Mouse (Mus musculus): Measurements from ENCODE around the gene Pabpn1l. TPM values are rescaled to one million over a fixed set of nuclear protein-coding genes. Genes with fewer than 3 reads are reported as not detected.

The Pabpn1l gene
- not detected for total RNA-seq (2022)

DNA sequence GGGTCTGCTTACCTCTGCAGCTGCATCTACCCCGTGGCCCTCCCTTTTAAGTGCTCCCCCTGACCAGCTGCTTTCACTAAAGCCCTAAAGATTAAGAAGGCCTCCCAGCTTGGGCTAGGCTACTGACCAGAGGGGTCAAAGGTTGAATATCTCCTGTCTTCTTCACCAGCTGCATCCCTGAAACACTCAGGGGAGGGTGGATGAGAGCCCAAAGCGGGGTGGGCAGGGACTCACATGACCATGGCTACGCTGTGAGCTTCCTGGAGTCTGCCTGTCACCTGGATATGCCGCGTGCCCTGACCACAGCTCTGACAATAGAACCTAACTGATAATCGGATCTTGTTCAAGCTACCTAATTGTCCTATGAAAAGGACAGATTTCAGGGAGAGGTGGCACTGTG is at the start of gene Pabpn1l:
TSS of gene Pabpn1l (minus strand) at position 13 of the 400 bp plus-strand sequence.
- DNase-seq: no peak

DNA sequence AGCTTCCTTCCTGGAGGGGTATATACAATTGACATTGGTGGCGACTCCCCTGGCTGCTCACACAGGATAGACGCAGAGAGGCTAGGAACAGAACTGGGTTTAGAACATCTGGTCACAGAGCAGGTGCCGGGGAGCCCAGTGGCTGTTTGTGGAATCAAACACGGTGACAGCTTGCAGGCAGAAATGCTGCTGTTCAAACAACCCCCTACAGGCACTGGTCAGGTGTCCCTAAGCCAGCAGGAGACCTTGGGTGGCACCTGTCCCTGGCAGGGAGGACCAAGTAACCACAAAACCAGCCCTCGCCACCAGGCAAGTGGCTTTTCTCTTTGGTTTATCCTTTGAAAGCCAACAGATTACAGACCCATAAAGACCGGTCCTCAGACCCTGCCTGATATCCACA is 49.4 kb upstream of the Pabpn1l start:
- no peak for DNase-seq

DNA sequence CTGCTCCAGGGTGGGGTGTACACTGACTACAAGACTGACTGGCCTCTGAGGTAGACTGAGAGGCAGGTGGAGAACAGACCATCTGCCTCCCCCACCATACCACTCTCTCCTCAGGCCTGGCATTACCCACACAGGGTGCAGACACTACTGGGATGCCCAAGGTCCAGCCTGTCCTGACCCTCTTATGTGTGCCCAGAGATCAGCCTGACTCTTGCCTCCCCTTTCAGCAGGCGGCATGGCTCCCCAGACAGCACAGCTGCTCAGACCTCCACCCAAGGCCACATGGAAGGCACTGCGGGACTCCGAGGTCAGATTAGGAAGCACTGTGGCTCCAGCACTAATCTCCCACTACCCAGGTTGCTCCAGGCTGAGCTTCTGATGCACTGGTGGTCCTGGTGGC is 48.2 kb upstream of the Pabpn1l start:
- no peak for DNase-seq

DNA sequence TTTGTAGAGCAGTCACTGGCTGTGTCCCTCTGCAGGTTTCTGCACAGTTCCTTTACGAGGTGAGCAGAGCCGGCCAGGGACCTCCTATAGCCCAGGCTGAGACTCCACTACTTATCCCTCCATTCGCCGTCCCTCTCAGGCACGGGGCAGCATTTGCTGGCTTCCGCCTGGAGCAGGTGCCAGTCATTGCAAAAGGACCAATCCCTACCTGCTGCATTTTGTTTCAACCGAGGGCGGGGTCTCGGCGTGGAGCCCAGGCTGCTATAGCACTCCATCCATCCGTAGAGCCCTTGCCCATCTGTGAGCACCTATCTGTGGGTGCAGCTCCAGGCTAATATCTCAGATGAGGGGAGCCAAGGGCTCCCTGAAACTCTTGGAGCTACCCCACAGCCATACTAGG is 47.5 kb upstream of the Pabpn1l start:
- no peak for DNase-seq

DNA sequence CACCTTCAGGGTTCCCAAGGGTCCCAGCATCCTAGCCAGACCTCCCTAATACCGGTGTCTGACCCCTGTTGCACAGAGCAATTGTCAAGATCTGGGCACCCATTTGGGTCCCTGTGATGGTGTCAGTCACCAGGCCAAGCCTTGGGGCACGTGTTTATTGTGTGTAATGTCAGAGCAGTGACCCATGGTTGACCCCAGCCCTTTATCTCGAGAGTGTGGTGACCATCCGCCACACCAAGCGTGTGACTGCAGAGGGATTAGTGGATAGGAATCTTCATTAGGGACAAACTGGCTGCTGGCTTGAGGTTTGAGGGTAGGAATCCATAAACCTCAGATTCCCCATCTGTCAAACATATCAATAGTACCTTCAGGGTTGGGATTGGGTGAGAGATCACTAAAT is 46.8 kb upstream of the Pabpn1l start:
- no peak for DNase-seq

DNA sequence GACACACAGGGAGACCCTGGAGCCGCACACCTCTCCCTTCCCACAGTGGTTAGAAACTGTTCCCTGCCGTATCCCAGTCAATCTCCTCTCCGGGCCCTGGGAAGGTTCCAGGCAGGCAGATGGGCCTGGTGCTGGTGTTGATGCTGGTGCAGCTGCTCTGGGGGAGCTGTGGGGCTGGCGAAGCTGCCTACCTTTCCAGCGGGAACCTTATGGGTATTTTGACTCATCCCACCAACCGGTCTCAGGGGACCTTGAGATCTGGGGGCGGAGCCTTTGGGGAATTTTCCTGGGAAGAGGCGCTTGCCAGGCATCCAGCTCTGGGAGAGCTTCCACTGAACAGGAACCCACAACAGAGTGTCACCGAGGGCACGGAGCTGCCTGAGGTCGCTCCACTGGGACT is 45.3 kb upstream of the Pabpn1l start:
- DNase-seq: peak; percentile 42

DNA sequence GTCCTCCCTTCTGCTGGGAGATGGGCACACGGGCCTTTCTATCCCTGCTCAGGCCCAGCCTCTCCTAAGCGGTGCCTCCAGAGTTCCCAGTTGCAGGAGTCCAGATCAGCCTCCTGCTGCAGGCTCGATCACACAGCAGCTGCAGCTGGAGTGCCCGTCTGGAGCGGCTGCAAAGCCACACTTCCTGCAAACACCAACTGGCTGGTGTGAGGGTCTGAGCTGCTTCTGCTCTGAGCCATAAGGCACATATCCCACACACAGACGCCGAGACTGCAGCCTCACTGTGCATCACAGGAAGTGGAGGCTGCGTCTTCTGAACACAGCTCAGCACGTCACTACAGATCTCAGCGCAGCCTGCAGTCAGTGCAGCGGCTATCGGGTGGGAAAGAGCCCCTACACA is 44.3 kb upstream of the Pabpn1l start:
- DNase-seq: no peak

DNA sequence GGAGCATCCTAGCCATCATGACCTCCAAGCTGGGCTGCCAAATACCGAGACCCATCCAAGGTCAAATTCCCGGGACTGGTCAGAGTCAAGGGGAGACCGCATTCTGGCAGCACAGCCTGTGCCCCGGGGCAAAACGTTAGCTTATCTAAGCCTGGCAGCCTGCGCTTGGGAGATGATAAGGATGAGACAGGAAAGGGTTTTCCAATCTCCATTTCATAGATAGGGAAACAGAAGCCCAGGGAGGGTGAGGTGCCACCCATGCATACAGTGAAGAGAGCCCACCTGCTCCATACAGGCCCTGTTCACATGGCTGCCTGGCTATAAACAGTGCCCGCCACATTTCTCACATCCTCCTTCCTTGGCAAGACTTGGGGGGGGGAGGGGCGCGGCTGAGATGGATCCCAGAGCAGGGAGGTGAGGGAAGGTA is 43.8 kb upstream of the Pabpn1l start:
- peak; percentile 82 for DNase-seq

DNA sequence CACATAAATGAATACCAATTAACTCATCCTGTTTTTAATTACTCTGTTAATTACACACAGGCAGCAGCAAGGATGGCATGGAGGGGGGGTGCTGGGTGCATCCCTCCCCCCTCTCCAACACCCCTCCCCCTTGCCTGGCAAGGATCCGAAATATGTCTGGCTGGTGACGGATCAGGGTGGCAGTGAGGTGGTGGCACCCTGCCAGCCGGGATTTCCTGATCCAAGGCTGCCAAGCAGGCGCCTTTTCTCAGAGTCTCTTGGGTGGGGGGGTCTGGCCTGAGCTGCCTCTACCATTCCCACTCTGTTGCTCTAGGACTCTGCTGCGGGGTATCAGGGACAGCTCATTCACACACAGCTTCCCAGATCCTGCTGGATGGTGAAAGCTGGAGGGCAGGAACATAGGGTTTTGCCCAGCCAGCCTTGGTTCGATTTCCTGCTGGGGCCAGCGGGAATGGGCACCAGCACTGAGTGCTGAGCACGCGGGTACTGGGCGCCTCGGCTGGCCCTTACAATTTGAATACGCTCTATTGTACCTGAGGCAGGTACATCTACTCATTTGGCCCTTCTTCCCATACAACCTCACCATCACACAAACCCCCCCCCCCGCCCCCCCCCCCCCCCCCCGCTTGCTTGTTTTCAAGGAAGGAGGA is 43.3 kb upstream of the Pabpn1l start:
- DNase-seq: peak; percentile 67

DNA sequence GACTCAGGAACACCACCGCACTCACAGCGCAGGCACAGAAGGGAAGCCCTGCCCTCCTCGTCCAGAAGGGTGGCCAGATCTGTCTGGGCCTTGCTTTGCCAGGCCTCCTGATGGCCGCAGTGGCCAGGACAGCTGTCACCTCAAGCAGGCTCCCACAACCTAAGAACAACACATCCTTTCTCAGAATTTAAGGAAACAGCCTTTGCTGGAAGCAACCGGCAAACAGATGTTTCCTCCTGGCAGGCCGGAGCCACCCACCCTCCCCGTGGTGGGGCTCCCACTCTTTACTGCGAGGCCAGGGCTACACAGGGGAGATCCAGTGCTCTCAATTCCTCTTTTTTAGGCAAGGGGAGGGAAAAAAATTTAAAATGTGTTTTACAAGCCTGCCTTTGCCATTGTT is 42.7 kb upstream of the Pabpn1l start:
- DNase-seq: peak; percentile 43

DNA sequence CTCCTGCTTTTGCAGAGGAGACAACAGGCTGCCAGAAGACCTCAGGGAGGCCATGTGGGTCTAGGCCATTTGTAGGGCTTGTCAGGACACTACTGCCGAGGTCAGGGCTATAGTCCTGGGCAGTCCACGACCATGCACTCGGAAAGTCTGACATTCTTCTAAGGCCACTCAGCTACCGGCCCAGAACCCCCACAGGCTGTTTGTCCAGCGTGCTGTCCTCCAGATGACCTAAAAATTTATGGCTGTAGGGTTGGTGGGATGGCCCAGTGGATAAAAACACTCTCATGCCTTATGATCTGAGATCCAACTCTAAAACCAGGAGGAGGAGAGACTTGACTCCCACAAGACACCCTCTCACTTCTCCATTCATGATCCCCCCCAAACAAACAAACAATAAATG is 41.1 kb upstream of the Pabpn1l start:
- no peak for DNase-seq

DNA sequence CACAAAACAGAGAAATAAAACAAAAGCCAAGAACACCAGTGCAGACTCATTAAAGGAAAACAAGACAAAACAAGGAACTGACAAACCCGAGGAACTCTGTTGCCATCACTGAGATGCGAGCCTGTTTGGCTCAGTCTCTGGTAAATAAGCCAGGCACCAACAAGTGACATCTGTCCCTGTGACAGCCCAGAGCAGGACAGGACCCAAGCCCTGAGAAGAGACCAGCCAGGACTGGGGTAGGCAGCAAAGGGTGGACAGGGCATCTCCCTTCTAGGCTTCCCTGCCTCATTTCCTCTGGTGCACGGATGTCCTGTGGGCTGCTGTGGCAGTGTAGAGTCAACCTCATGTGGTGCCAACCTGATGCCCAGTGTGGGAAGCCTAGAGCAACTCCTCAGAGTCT is 40.6 kb upstream of the Pabpn1l start:
- no peak for DNase-seq

DNA sequence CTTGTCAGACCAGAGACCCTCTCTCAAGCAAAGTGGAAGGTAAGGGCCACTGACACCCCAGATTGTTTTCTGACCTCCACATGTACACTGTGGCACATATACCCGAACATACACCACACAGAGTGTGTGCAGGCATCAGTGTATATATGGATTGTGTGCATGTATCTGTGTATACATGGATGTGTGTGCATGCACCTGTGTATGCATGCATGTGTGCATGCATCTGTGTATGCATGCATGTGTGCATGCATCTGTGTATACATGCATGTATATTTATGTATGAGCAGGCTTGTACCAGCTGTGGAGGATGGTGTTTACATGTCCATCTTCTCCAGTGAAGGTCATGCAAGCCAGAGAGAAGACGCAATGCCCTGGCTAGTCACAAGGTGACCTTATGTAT is 39.4 kb upstream of the Pabpn1l start:
- DNase-seq: no peak

DNA sequence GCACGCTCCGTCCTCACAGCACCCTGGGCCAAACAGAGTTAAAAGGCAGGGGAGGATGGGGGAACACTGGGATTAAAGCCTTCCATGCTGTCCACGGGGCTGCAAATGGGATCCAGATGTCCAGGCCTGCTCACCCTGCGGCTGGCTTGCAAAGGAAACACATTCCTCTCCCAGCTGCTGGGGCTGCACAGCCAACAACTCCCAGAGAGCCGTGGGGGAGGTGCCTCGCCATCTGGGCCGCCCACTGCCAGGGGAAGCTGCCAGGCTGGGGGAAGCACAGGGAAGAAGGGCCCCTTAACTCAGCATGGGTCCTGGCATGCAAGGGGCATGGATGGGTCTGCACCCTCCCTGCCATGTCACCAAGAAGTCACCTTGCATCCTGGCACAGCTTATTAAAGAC is 38.6 kb upstream of the Pabpn1l start:
- DNase-seq: no peak

DNA sequence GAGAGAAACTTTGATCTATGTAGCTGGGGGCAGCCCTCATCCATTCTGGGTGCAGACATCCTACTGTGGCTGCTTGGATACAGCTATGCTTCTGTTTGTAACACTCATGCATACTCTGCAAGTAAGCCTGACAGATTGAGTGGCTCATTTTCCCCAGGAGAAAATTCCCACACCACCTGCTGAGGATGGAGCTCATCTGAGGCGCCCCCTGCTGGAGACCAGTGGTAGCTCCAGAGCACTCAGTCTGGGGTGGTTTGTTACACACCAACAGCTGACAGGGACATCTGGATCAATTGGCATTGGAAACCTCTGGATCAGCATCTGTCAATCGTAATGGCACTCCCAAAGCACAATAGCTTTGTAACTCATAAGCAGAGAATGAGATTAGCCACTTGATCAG is 37.5 kb upstream of the Pabpn1l start:
- no peak for DNase-seq

DNA sequence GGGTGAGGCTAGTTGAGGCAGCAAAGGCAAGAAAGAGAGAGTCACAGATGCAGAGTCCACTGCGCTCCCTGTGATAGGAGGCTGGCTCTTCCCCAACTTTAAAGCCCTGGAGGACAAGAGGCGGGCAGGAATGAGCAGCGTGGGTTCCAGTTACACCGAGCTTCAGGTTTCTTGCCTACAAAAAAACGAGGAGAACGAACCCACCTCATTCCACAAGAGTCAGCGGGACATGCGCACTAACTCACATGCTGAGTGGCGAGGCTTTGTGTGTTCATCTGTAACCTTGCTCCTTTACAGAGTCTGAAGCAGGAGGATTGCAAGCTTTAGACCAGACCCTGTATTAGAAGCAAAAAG is 36.2 kb upstream of the Pabpn1l start:
- no peak for DNase-seq

DNA sequence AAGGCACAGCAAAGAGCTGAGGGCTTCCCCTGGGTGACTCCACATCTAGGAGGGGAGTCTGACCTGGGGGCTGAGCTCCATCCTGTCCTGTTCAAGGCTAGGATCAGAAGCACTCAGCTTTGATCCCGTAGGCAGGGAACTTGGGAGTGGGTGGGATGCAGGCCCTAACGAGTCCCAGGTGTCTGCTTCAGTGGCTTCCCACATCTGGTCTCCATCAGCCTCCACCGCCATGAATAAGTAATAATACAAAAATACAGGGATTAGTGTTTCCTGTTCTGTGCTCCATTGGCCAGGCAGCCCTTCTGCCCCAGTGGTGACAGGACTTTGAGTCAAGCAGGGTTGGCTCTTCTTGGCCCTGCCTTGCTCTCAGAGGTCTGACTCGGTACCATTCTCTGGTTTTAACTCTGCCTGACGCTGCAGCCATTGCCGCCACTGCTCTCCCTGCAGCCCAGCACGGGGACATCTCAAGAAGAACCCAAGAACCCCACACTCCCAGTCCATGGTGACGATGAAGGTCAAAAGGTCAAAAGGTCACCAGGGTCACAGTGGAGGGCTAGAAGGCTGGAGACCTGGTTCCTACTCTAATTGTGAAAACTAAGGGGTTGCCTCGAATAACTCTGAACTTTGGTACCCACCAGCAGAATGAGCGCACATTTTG is 35.7 kb upstream of the Pabpn1l start:
- DNase-seq: no peak

DNA sequence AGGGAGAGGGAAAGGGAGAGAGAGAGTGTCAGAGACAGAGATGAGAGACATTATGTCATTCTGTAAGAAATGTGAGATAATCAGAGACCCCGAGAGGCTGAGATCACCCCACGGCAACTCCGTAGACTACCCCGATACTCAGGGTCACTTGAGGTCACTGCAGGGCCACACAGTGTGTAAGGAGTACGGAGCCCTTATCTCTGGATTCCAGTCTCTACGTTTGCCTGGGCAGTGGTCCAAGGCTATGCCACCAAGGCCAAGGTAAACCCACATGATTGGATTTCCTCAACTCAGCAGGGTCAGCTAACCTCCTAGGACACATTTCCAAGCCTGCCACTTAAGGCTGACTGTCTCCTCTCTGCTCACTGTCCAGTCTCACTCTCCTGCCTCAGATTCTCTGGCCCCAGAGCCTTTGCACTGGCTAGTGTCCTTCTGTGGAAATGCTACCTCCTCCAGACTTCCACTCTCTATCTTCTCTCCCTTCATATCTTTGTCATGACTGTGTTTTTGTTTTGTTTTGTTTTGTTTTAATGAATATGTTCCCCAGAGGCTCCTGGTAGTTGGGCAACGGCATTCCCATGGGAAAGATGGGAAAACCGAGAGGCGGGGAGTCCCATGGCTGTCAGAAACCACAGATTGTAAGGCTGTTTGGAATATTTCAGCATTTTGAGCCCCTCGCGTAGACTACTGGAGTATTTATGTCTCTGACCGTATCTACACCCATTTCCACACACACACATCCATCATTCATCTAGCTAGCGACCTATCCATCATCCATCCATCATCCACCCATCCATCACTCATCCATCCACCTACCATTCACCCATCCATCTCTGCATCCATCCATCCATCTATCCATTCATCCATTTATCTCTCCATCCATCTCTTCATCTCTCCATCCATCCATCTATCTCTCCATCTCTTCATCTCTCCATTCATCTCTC is 33.8 kb upstream of the Pabpn1l start:
- peak; percentile 93 for DNase-seq

DNA sequence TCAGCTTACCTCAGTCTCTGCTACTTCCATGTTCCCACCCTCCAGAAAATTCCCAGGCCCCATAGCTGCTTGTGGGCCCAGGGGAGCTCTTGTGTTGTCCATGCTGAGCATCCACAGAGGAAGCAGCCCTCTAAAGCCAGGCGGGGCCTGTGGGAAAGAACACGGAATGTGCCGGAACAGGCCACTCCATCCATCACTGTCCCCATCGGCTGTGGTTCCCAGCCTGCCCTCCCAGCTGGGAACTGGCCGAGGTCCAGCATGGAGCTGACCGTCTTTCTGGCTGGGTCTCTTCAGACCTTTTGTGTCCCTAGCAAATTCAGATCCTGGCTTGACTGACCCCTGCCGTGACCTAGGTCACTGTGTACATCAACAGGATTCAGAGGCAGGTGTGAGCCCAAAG is 32.2 kb upstream of the Pabpn1l start:
- DNase-seq: peak; percentile 61

DNA sequence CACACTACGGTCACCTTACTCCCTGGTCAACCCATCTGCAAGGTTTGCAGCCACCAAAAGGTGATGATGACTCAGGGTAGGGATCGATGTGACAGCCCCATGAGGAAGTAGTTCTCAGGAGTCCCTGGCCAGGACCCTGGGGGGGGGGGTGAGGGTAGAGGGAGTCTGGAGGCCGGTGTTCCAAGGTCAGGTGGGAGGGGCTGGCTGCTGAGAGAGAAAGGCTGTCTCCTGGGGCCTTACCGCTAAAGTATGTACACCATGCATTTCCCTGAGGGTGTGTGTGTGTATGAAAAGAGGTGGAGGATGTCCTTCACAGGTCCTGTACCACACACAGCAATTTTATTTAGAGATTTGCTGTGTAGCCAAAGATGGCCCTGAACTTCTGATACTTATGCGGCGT is 30.1 kb upstream of the Pabpn1l start:
- DNase-seq: no peak

DNA sequence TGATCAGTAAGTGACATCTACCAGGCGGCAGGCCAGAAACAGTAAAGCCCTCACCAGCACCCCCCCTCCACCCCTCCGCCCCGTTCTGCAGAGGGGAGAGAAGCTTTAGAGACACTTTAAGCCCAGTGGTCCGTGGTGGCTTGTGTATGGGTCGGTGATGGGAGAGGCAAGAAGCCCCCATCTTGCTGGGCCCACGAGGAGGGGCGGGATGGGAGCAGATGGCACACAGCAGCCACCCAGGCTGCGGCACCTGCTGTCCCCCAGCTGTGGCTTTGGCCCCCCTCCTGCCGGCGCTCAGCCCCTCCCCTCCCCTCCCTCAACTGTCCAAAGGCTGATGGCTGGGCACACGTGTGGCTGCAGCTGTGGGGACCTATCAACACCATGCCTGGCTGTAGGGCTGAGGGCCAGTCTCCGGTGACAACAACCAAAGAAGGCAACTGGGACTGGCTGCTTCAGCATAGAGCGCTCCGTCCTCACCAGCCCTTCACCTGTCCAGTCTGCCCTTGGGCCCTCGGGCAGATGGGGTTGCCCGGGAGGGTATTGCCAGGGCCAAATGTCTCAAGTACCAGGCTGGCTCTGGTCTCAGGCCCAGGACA is 28.9 kb upstream of the Pabpn1l start:
- no peak for DNase-seq

DNA sequence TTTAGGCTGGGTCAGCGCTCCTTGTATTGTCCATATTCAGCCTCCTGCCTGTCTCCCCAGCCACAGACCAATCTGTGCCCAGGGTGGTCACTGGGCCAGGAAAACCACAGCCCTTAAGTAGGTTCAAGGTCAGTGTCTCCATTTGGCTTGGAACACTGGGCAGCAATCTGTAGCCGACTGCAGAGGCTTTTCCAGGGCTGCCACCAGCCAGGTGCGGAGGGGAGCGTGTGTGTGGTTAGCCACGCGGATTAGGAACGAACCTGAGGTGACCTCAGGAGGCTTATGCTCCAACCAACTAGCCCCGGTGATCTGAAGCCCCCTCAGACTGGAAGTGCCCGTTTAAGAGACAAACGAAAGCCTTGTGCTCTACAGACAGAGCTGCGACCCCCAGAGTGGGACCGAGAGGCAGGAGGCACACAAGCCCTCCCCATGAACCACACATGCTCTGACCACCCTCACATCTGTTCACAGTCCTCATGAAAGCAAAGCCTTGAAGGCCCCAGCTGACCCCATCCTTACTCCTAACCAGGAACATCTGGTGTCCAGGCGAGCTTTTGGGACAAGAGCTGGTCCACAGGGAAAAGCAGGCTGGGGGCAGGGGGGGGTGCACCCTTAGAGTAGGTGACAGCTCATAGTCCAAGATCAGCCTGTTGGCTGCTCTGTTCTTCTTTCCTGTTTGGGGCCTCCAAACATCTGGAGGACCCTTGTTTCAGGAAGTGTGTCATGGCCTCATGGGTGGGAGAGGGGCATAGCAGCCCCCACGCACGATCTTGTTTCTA is 25.8 kb upstream of the Pabpn1l start:
- no peak for DNase-seq
